In genomic region chr8:108715416-108715948, GRCm38 (mm10) we compare ENCODE assay signal across 8 mouse cellular contexts.
A peak's percentile ranks its signal among the peaks of the same experiment; 100 is the strongest.
DNase-seq lines count a peak whose midpoint lies in the region; ATAC-seq lines count a peak whose summit lies in the region.

No protein-coding gene starts in this region.

- H3K27me3 ChIP-seq in lung, embryonic 15.5 days = no peaks in the 10 kb centered on the region
- no peaks in the 10 kb centered on the region for H3K27me3 ChIP-seq in embryonic facial prominence, embryonic 13.5 days
- no peaks in the 10 kb centered on the region for H3K27me3 ChIP-seq in limb, embryonic 11.5 days (ENCODE audit: control insufficient read depth, insufficient read depth, low read length)
- peaks cover 8% of the 10 kb centered on the region; the same call in 1 of the 2 replicates for H3K27me3 ChIP-seq in neural tube, embryonic 15.5 days (replicated peaks)

- H3K4me2 ChIP-seq in lung, embryonic 15.5 days = peak overlapping the region; percentile 96
- peak overlapping the region; percentile 95 for H3K4me2 ChIP-seq in embryonic facial prominence, embryonic 13.5 days
- peak overlapping the region; percentile 64 for H3K4me2 ChIP-seq in limb, embryonic 11.5 days (ENCODE audit: low read depth, severe bottlenecking)
- peak overlapping the region; percentile 77 for H3K4me2 ChIP-seq in neural tube, embryonic 15.5 days

- WGBS in lung, embryonic 15.5 days = 15% methylated on average over 11 of the region's 11 CpGs
- 6% methylated on average over 10 of the region's 11 CpGs for WGBS in embryonic facial prominence, embryonic 13.5 days
- 8% methylated on average over 10 of the region's 11 CpGs for WGBS in limb, embryonic 11.5 days
- WGBS in neural tube, embryonic 15.5 days = 12% methylated on average over 11 of the region's 11 CpGs

- H3K9me3 ChIP-seq in lung, embryonic 15.5 days = no peaks in the 10 kb centered on the region
- no peaks in the 10 kb centered on the region for H3K9me3 ChIP-seq in embryonic facial prominence, embryonic 13.5 days
- H3K9me3 ChIP-seq in limb, embryonic 11.5 days (ENCODE audit: control insufficient read depth, low read length) = no peaks in the 10 kb centered on the region
- no peaks in the 10 kb centered on the region for H3K9me3 ChIP-seq in neural tube, embryonic 15.5 days (replicated peaks)

- peak overlapping the region; percentile 83 for H3K4me3 ChIP-seq in lung, embryonic 15.5 days
- peak overlapping the region; percentile 82 for H3K4me3 ChIP-seq in embryonic facial prominence, embryonic 13.5 days
- H3K4me3 ChIP-seq in limb, embryonic 11.5 days (ENCODE audit: low read depth, low read length) = peak overlapping the region; percentile 55
- H3K4me3 ChIP-seq in neural tube, embryonic 15.5 days (replicated peaks) = peak overlapping the region; percentile 57

- no peak for DNase-seq in lung, postnatal 14 days
- DNase-seq in limb, embryonic 11.5 days (ENCODE audit: low spot score) = no peak
- no peak for DNase-seq in gastrocnemius, postnatal 14 days
- no peak for DNase-seq in gastrocnemius, postnatal 25 days

- intact Hi-C loops in gastrocnemius, postnatal 14 days (cut with DNase I; ENCODE audit: low total_unique reads) = no loop called here

- H3K9ac ChIP-seq in lung, embryonic 15.5 days = peak overlapping the region; percentile 93
- H3K9ac ChIP-seq in embryonic facial prominence, embryonic 13.5 days = peak overlapping the region; percentile 94
- H3K9ac ChIP-seq in limb, embryonic 11.5 days (ENCODE audit: low read length) = peak overlapping the region; percentile 74
- peak overlapping the region; percentile 82 for H3K9ac ChIP-seq in neural tube, embryonic 15.5 days (replicated peaks)

- H3K4me1 ChIP-seq in lung, embryonic 15.5 days = peaks cover 91% of the 10 kb centered on the region
- peaks cover 91% of the 10 kb centered on the region for H3K4me1 ChIP-seq in embryonic facial prominence, embryonic 13.5 days
- H3K4me1 ChIP-seq in limb, embryonic 11.5 days (ENCODE audit: control insufficient read depth, insufficient read depth, low read length) = peaks cover 68% of the 10 kb centered on the region
- H3K4me1 ChIP-seq in neural tube, embryonic 15.5 days = peaks cover 85% of the 10 kb centered on the region

- peak overlapping the region; percentile 98 for H3K27ac ChIP-seq in lung, embryonic 15.5 days
- peak overlapping the region; percentile 96 for H3K27ac ChIP-seq in embryonic facial prominence, embryonic 13.5 days
- peak overlapping the region; percentile 79 for H3K27ac ChIP-seq in limb, embryonic 11.5 days (replicated peaks; ENCODE audit: low read depth, low read length)
- peak overlapping the region; percentile 86 for H3K27ac ChIP-seq in neural tube, embryonic 15.5 days (replicated peaks)

- H3K36me3 ChIP-seq in lung, embryonic 15.5 days = no peaks in the 10 kb centered on the region
- no peaks in the 10 kb centered on the region for H3K36me3 ChIP-seq in embryonic facial prominence, embryonic 13.5 days
- no peaks in the 10 kb centered on the region for H3K36me3 ChIP-seq in limb, embryonic 11.5 days (ENCODE audit: control insufficient read depth, insufficient read depth, low read length)
- no peaks in the 10 kb centered on the region for H3K36me3 ChIP-seq in neural tube, embryonic 15.5 days

- no peak for ATAC-seq in lung, embryonic 15.5 days (ENCODE audit: borderline replicate concordance, extremely low read depth, low FRiP score, low TSS enrichment)
- no peak for ATAC-seq in embryonic facial prominence, embryonic 13.5 days (ENCODE audit: insufficient number of reproducible peaks, insufficient read depth, low FRiP score, low TSS enrichment, low read depth)
- peak; percentile 7; the same call in 1 of the 2 replicates for ATAC-seq in limb, embryonic 11.5 days (ENCODE audit: insufficient number of reproducible peaks, low FRiP score, low TSS enrichment, low read depth)
- ATAC-seq in neural tube, embryonic 15.5 days (ENCODE audit: low FRiP score) = no peak
- no peak for ATAC-seq in CD4-positive, CD25-positive, alpha-beta regulatory T cell, adult 4 months
